Mouse (Mus musculus): ENCODE data around the gene Tusc2. TPM values are rescaled to one million over a fixed set of nuclear protein-coding genes. Genes with fewer than 3 reads are reported as not detected.

Gene Tusc2
- polyA plus RNA-seq, 1 experiment from 2014 or later: 49.6 TPM

DNA sequence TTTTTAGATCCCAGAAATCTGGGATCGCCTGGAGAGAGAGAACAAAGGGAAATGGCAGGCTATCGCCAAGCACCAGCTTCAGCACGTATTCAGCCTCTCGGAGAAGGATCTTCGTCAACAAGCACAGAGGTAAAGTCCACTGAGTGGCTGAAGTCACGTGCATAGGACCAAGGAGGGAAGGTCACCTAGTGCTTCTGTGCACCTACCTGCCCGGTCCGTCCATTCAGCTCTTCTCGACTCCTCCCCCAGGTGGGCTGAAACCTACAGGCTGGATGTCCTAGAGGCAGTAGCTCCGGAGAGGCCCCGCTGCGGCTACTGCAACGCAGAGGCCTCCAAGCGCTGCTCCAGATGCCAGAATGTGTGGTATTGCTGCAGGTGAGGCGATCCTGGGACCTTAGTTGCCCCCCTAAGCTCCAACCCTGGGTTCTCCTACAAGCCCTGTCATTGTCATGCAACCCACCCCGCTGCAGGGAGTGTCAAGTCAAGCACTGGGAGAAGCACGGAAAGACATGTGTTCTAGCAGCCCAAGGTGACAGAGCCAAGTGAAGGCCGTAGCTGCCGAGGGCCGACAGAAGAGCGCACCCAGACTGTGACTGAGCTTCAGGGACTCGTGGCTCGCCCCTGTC is 12.5 kb upstream of the Tusc2 start:
- H3K4me3 ChIP-seq (ENCODE audit: low read length): peak overlapping the region; percentile 62
- H3K4me2 ChIP-seq (ENCODE audit: low read depth, low read length): peak overlapping the region; percentile 96
- H3K36me3 ChIP-seq (ENCODE audit: control insufficient read depth, insufficient read depth, low read length): no peaks in the 10 kb centered on the region
- peak overlapping the region; percentile 75 for H3K9ac ChIP-seq (ENCODE audit: low read depth, low read length)
- H3K27me3 ChIP-seq (replicated peaks; ENCODE audit: control insufficient read depth, insufficient read depth, low read length): no peaks in the 10 kb centered on the region
- peak overlapping the region; percentile 58 for H3K27ac ChIP-seq (ENCODE audit: low read length)
- H3K9me3 ChIP-seq (ENCODE audit: control insufficient read depth, low read length): no peaks in the 10 kb centered on the region
- peaks cover 41% of the 10 kb centered on the region for H3K4me1 ChIP-seq (ENCODE audit: control insufficient read depth, insufficient read depth, low read length)
- 32% methylated on average over 23 of the region's 23 CpGs for WGBS
- no peak for ATAC-seq

DNA sequence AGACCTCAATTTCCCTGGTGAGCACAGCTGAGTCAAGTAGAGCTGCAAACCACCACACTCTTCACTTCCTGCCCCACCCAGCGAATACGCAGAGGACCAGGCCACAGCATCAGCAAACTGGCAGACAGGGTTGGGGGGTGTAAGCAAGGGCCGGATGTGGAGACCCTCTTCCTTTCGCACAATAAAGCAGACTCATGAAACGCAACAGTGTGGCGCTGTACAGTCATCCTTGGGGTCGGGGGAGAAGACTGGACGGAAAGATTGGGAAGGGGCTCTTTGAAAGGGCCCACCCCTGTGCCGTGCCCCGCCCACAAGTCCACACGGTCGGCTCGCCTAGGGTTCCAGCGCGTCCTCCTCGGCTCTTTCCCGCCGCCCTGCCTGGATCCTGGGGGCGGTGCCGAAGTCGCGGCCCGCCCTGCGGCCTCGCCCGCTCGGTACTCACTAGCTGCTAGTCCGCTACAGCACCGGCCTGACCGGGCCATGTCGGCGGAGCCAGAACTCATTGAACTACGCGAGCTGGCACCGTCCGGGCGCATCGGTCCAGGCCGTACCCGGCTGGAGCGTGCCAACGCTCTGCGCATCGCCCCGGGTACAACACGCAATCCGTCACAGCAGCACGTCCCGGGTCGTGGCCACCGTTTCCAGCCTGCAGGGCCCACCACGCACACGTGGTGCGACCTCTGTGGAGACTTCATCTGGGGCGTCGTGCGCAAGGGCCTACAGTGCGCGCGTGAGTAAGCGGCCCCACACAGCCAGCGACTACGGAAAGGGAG is 11.8 kb upstream of the Tusc2 start, which contains the start of gene Rassf1:
TSS of gene Rassf1 (plus strand) at position 439 of the 773 bp plus-strand sequence.
- Histone ChIP-seq H3K27ac (ENCODE audit: low read length) (peak within 1 kb of the TSS; percentile 77), H3K36me3 (ENCODE audit: control insufficient read depth, insufficient read depth, low read length) (no peaks in the 10 kb centered on the region), H3K9ac (ENCODE audit: low read depth, low read length) (peak within 1 kb of the TSS; percentile 75), H3K27me3 (replicated peaks; ENCODE audit: control insufficient read depth, insufficient read depth, low read length) (no peaks in the 10 kb centered on the region), H3K4me3 (ENCODE audit: low read length) (peak within 1 kb of the TSS; percentile 62), H3K4me2 (ENCODE audit: low read depth, low read length) (peak within 1 kb of the TSS; percentile 96), H3K9me3 (ENCODE audit: control insufficient read depth, low read length) (no peaks in the 10 kb centered on the region), H3K4me1 (ENCODE audit: control insufficient read depth, insufficient read depth, low read length) (peaks cover 48% of the 10 kb centered on the region)
- WGBS: 1% methylated on average over 63 of the region's 63 CpGs
- ATAC-seq: peak; percentile 49

DNA sequence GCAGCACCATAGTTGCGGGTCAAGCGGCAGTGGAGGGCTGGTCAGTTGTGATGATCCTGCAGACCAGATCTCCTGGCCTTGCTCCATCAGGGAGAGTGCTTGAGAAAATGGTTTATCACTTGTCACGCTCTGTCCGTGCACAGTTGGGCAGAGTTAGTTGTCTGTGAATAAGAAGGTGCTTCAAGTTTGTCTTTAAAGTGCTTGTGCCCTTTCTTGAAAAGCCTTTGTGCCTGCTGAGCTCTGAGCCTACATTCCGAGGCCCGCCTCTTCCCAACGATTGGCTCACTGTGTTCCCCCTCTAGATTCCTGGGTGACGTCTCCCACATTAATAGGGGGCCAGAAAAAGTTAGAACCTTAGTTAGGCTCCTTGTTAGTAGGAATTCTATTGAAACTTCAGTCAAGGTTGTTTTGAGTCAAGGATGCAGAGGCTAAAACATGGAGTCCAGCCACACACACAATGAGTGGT is 11.1 kb upstream of the Tusc2 start:
- H3K27me3 ChIP-seq (replicated peaks; ENCODE audit: control insufficient read depth, insufficient read depth, low read length): no peaks in the 10 kb centered on the region
- H3K4me2 ChIP-seq (ENCODE audit: low read depth, low read length): peak overlapping the region; percentile 96
- peak overlapping the region; percentile 75 for H3K9ac ChIP-seq (ENCODE audit: low read depth, low read length)
- no peaks in the 10 kb centered on the region for H3K36me3 ChIP-seq (ENCODE audit: control insufficient read depth, insufficient read depth, low read length)
- 15% methylated on average over 8 of the region's 8 CpGs for WGBS
- no peak for ATAC-seq
- H3K27ac ChIP-seq (ENCODE audit: low read length): peak overlapping the region; percentile 77
- no peaks in the 10 kb centered on the region for H3K9me3 ChIP-seq (ENCODE audit: control insufficient read depth, low read length)
- peak overlapping the region; percentile 62 for H3K4me3 ChIP-seq (ENCODE audit: low read length)
- peaks cover 52% of the 10 kb centered on the region for H3K4me1 ChIP-seq (ENCODE audit: control insufficient read depth, insufficient read depth, low read length)

DNA sequence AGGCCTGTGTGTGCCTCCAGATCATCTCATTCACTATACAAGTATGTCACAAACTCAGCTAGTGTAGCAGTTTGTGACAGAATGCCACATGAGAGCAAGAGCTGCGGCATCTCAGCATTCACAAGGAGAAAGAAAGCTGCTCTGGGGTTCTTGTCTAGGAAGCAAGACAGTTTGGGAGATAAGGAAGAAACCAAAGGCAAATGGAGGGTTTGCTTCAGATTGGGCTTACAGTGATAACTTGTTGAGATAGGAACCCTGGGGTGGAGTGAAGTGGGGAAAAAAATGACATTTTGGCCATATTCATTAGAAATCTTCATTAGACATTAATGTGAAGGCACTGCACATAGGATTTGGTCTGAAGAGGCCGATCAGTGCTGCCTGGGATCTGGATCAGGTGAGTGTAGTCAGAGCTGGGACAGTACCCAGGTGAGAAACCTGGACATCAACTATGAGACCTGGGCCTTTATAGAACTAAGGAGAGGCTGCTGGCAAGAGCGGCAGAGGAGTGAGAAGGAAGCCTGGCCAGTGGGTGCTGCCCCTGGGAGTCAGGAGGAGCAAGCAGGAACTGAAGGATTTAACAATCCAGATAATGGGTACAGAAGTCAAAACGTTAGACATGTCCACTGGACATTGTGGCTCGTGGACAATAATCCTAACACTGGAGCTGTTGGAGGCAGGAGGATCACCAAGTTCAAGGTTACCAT is 10.2 kb upstream of the Tusc2 start:
- Histone ChIP-seq H3K9ac (ENCODE audit: low read depth, low read length) (peak overlapping the region; percentile 94; the same call in 1 of the 2 replicates), H3K4me1 (ENCODE audit: control insufficient read depth, insufficient read depth, low read length) (peaks cover 47% of the 10 kb centered on the region), H3K27me3 (replicated peaks; ENCODE audit: control insufficient read depth, insufficient read depth, low read length) (no peaks in the 10 kb centered on the region), H3K36me3 (ENCODE audit: control insufficient read depth, insufficient read depth, low read length) (peaks cover 8% of the 10 kb centered on the region; the same call in 1 of the 2 replicates), H3K4me2 (ENCODE audit: low read depth, low read length) (peak overlapping the region; percentile 96), H3K4me3 (ENCODE audit: low read length) (peak overlapping the region; percentile 84; the same call in 1 of the 2 replicates), H3K27ac (ENCODE audit: low read length) (no peak overlapping the region), H3K9me3 (ENCODE audit: control insufficient read depth, low read length) (no peaks in the 10 kb centered on the region)
- no peak for ATAC-seq
- WGBS: 72% methylated on average over 5 of the region's 5 CpGs

DNA sequence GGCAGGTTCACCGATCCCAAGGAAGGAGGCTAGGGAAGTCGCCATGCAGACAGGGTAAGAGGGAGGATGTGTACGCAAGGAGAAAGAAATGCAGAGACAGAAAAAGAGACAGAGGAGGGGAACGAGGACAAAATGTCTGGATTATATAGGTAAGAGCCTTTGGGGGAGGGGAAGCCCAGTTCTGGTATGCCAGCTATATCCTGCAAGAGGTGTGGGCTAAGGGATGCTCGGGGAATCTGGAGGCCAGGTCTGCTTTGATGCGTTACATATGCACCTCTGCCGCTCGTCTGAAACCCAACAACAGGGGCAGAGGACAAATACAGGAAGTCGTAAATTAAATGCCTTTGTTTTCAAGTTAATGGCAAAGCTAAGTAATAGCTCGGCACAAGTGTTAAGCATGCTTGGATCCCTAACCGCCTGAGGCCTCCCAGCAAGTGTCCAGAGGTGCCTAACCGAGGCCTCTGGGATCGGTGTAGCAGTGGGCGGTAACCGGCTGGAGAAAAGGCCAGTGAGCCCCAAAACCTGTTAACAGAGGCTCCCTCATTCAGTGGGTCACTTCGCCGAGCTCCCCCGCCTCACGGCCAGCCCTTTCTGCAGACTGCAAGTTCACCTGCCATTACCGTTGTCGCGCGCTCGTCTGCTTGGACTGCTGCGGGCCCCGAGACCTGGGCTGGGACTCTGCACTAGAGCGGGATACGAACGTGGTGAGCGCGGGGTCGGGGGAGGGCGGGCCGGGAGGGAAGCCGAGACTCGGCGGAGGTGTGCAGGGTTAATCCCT is 9.3 kb upstream of the Tusc2 start:
- H3K36me3 ChIP-seq (ENCODE audit: control insufficient read depth, insufficient read depth, low read length): peaks cover 12% of the 10 kb centered on the region; the same call in 1 of the 2 replicates
- H3K4me2 ChIP-seq (ENCODE audit: low read depth, low read length): peak overlapping the region; percentile 96
- peak; percentile 50 for ATAC-seq
- peak overlapping the region; percentile 84 for H3K4me3 ChIP-seq (ENCODE audit: low read length)
- H3K9ac ChIP-seq (ENCODE audit: low read depth, low read length): peak overlapping the region; percentile 94
- peak overlapping the region; percentile 88 for H3K27ac ChIP-seq (ENCODE audit: low read length)
- H3K4me1 ChIP-seq (ENCODE audit: control insufficient read depth, insufficient read depth, low read length): peaks cover 47% of the 10 kb centered on the region
- WGBS: 4% methylated on average over 37 of the region's 37 CpGs
- H3K27me3 ChIP-seq (replicated peaks; ENCODE audit: control insufficient read depth, insufficient read depth, low read length): no peaks in the 10 kb centered on the region
- H3K9me3 ChIP-seq (ENCODE audit: control insufficient read depth, low read length): no peaks in the 10 kb centered on the region

DNA sequence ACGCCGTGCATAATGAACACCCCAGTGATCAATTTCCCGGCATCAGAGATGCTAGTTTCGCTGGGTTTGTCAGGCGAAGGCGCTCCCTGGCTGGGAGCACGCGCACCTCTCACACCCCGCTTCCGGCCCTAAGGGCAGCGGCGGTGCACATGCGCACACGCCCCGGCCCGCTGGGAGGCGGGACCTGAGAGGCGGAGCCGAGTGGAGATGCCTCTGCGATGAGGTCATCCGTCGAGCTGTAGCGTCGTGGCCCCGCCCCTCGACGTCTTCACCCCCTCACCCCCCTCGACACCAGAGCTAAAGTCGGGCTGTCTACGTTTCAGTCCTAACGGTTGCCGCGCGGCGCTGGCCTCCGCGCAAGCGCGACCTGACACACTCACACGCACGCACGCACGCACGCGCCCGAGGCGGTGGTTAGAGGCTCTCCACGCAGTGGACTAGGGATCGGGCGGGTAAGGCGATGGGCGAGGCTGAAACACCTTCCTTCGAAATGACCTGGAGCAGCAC is 8.7 kb upstream of the Tusc2 start:
- ATAC-seq: peak; percentile 92
- peaks cover 16% of the 10 kb centered on the region for H3K36me3 ChIP-seq (ENCODE audit: control insufficient read depth, insufficient read depth, low read length)
- under 1% methylated on average over 53 of the region's 53 CpGs for WGBS
- peak overlapping the region; percentile 84 for H3K4me3 ChIP-seq (ENCODE audit: low read length)
- H3K9me3 ChIP-seq (ENCODE audit: control insufficient read depth, low read length): no peaks in the 10 kb centered on the region
- peak overlapping the region; percentile 98 for H3K27ac ChIP-seq (ENCODE audit: low read length)
- no peaks in the 10 kb centered on the region for H3K27me3 ChIP-seq (replicated peaks; ENCODE audit: control insufficient read depth, insufficient read depth, low read length)
- H3K9ac ChIP-seq (ENCODE audit: low read depth, low read length): peak overlapping the region; percentile 94
- H3K4me2 ChIP-seq (ENCODE audit: low read depth, low read length): peak overlapping the region; percentile 96
- H3K4me1 ChIP-seq (ENCODE audit: control insufficient read depth, insufficient read depth, low read length): peaks cover 47% of the 10 kb centered on the region

DNA sequence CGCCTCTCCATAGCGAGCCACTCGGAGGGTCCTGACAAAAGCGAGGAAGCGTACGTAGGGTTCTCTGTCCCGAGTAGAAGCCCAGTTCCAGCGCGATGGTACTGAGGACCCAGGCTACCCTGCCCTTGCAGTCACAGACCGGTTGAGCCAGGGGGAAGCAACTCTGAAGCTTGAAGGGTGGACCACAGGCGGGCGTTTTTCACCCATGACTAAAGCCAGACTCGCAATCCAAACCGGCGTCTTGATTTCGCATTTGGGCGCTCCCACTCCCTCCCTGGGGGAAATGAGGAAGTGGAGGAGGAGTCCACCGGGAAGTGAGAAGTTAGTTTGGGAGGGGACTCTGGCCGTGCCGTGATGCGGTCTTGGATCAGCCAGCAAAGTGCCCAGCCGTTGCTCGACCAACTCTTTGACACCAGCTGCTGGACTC is 8.0 kb upstream of the Tusc2 start:
- Histone ChIP-seq H3K27ac (ENCODE audit: low read length) (peak overlapping the region; percentile 98), H3K27me3 (replicated peaks; ENCODE audit: control insufficient read depth, insufficient read depth, low read length) (no peaks in the 10 kb centered on the region), H3K9ac (ENCODE audit: low read depth, low read length) (peak overlapping the region; percentile 94), H3K4me2 (ENCODE audit: low read depth, low read length) (peak overlapping the region; percentile 96), H3K9me3 (ENCODE audit: control insufficient read depth, low read length) (no peaks in the 10 kb centered on the region), H3K36me3 (ENCODE audit: control insufficient read depth, insufficient read depth, low read length) (peaks cover 16% of the 10 kb centered on the region), H3K4me1 (ENCODE audit: control insufficient read depth, insufficient read depth, low read length) (peaks cover 47% of the 10 kb centered on the region), H3K4me3 (ENCODE audit: low read length) (peak overlapping the region; percentile 84)
- 0% methylated on average over 23 of the region's 23 CpGs for WGBS
- peak; percentile 11 for ATAC-seq

DNA sequence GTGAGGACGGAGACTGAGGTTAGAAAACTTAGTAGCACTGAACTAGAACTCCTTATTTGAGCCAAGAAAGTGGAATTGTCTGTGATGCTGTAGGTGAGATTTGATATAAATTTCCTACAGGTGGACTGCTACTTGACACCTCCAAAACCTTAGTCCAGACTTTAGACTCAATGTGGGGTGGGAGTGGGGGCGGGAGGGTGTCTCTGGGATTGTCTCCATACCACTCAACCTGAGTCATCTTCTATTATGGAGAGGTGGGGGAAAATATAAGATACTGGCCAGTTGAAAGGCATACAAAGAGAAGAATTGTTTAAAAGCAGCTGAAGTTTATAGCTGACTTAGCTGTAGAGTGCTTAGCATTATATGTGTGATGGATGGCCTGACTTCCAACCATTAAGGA is 7.4 kb upstream of the Tusc2 start:
- Histone ChIP-seq H3K9me3 (ENCODE audit: control insufficient read depth, low read length) (no peaks in the 10 kb centered on the region), H3K27me3 (replicated peaks; ENCODE audit: control insufficient read depth, insufficient read depth, low read length) (no peaks in the 10 kb centered on the region), H3K27ac (ENCODE audit: low read length) (peak overlapping the region; percentile 98), H3K4me3 (ENCODE audit: low read length) (peak overlapping the region; percentile 84), H3K36me3 (ENCODE audit: control insufficient read depth, insufficient read depth, low read length) (peaks cover 16% of the 10 kb centered on the region), H3K9ac (ENCODE audit: low read depth, low read length) (peak overlapping the region; percentile 94), H3K4me1 (ENCODE audit: control insufficient read depth, insufficient read depth, low read length) (peaks cover 43% of the 10 kb centered on the region), H3K4me2 (ENCODE audit: low read depth, low read length) (peak overlapping the region; percentile 96)
- WGBS: 33% methylated on average over 2 of the region's 2 CpGs
- no peak for ATAC-seq

Data from intestine, embryonic 16.5 days (tissue).